Mouse (Mus musculus) embryonic facial prominence, embryonic 12.5 days (tissue): ENCODE measurements around the gene Adarb1. TPM values are rescaled to one million over a fixed set of nuclear protein-coding genes. Genes with fewer than 3 reads are reported as not detected.

ENCODE experiments used
- ATAC-seq: fragments of 200-750 bp; cut with Nextera tagmentation; 2 replicates; pipeline ENCODE4 v1.8.0; 2017; ENCODE audit not compliant: insufficient number of reproducible peaks, insufficient read depth, low FRiP score, low TSS enrichment
- H3K27ac ChIP-seq: fragments of 300-500 bp; sonication (generic); 2 replicates; pipeline ENCODE4 v1.5.1; 2016; ENCODE audit warnings: mild to moderate bottlenecking
- H3K27me3 ChIP-seq: fragments of 300-500 bp; sonication (generic); 2 replicates; pipeline ENCODE4 v1.6.1; 2016; ENCODE audit warnings: mild to moderate bottlenecking, moderate library complexity
- H3K36me3 ChIP-seq: fragments of 300-500 bp; sonication (generic); 2 replicates; pipeline ENCODE4 v1.6.1; 2016; ENCODE audit warnings: mild to moderate bottlenecking
- H3K4me1 ChIP-seq: fragments of 300-500 bp; sonication (generic); 2 replicates; pipeline ENCODE4 v1.6.1; 2016
- H3K4me2 ChIP-seq: fragments of 300-500 bp; sonication (generic); replicated peaks from 2 replicates; pipeline ENCODE4 v1.6.1; 2016; ENCODE audit warnings: mild to moderate bottlenecking, moderate library complexity
- H3K4me3 ChIP-seq: fragments of 300-500 bp; sonication (generic); 2 replicates; pipeline ENCODE4 v1.5.1; 2016; ENCODE audit warnings: mild to moderate bottlenecking
- H3K9ac ChIP-seq: fragments of 300-500 bp; sonication (generic); 2 replicates; pipeline ENCODE4 v1.6.1; 2016; ENCODE audit warnings: mild to moderate bottlenecking, moderate library complexity
- H3K9me3 ChIP-seq: fragments of 300-500 bp; sonication (generic); 2 replicates; pipeline ENCODE4 v1.6.1; 2016; ENCODE audit warnings: mild to moderate bottlenecking, moderate library complexity
- WGBS: fragments of 180-500 bp; shearing (Covaris S2); methylation state at CpG from one replicate; pipeline ENCODE4 v1.1.7; 2016; 5-methylcytosine and 5-hydroxymethylcytosine counted together
- polyA plus RNA-seq: library from polyadenylated mRNA; unstranded; fragments of >200 nt; fragmentation: Nextera tagmentation; extraction: Ambion mirVana; gene quantifications from 2 replicates; pipeline ENCODE4 v1.2.1, GENCODE M21; 2016

Gene Adarb1
- polyA plus RNA-seq, 1 experiment from 2014 or later = 6.6 TPM

DNA sequence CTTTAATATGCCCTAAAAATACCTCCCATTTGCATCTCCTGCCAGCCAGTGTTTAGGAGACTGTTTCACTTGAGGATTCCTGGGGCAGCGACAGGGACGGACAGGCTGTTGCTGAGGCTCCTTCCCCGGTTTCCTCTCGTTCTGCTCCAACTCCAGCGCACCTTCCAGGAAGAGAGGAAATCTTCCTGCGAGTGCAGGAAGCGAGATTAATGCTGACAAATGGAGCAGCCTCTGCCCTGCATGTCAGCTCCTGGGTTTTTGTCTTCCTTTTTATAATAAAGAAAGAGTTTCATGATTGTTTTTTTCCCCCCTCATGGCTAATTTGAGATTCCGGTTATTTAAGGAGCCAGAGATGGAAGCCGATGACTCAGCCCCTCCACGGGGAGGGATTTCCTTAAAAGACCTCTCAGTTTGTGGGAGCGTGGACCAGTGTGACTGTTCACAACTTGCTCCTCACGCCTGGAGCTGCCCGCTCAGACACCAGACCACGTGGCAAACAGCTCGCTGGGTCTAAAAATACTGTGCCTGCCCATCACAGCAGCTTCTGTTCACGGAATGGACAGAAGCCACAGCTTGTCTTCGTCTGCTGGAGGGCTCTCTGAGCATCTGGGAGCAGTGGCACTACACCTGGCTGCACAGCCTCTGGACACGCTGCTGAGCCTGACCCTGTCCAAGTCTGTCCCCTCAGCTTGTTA is 16.5 kb upstream of the Adarb1 start:
- no peak overlapping the region for H3K9ac ChIP-seq
- no peaks in the 10 kb centered on the region for H3K9me3 ChIP-seq
- H3K27ac ChIP-seq = no peak overlapping the region
- H3K36me3 ChIP-seq = no peaks in the 10 kb centered on the region
- H3K27me3 ChIP-seq = no peaks in the 10 kb centered on the region
- WGBS = 58% methylated on average over 18 of the region's 18 CpGs
- H3K4me2 ChIP-seq = 0 out of 2 replicates have a peak overlapping the region, but pooled peaks have one; percentile 14
- ATAC-seq = no peak
- no peaks in the 10 kb centered on the region; the same call in 1 of the 2 replicates for H3K4me1 ChIP-seq
- no peak overlapping the region for H3K4me3 ChIP-seq

DNA sequence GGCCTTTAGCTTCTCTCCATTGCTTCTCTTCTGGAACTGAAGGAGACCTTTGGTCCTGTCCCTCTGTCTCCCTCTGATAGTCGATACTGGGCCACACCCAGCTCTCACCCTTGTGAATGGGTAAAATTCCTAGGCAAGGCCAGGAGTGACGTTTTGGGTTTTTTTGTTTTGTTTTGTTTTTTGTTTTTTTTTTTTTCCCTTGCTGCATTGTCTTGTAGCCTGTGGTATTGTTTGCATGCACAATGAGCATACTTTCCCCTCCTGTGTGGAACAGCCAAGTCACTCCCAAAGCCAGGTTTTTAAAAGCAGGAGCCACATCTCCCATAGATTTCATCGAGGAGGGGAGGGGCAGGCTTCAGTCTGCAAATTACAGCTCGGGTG is 16.0 kb upstream of the Adarb1 start:
- no peak overlapping the region for H3K4me3 ChIP-seq
- H3K4me2 ChIP-seq = 0 out of 2 replicates have a peak overlapping the region, but pooled peaks have one; percentile 14
- H3K4me1 ChIP-seq = no peaks in the 10 kb centered on the region; the same call in 1 of the 2 replicates
- no peak overlapping the region for H3K9ac ChIP-seq
- H3K9me3 ChIP-seq = no peaks in the 10 kb centered on the region
- H3K27me3 ChIP-seq = no peaks in the 10 kb centered on the region
- 61% methylated on average over 4 of the region's 4 CpGs for WGBS
- H3K36me3 ChIP-seq = no peaks in the 10 kb centered on the region
- no peak for ATAC-seq
- no peak overlapping the region for H3K27ac ChIP-seq

DNA sequence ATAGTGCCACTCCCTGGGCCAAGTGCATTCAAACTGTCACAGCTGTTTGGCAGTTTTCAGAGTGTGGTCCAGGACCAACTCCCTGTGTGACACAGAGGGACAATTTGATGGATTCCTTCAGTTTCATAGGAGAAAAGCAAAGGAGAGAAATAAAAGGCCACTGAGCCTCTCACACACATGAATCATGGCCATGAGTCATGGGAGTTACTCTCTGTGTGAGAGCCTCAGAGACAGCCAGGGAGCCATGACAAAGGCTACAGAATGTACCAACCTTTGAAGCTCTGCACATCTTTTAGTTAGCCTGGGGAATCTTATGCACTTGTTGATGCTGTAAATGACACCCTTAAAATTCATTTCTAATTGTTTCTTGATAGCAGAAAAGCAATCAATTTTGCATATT is 12.7 kb upstream of the Adarb1 start:
- H3K4me1 ChIP-seq = no peaks in the 10 kb centered on the region; the same call in 1 of the 2 replicates

DNA sequence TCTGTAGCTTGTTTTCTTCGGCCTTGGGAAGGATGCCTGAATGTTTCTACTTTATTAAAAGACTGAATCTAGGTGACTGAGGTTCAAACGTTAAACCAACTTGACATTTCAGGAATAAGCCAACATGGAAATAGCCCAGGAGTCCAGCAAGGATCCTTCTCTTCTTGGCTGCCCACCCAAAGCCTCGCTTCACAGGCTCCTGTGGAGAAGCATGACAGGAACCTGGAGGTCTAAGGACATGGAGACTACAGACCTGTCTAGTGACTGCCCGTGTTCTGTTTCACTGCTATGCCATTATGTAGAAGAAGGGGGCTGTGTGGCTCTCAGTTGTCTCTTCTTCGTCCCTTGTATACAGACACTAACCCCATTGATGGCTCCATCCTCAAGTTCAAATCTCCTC is 11.9 kb upstream of the Adarb1 start:
- Histone ChIP-seq H3K4me1 (no peaks in the 10 kb centered on the region), H3K4me2 (no peak overlapping the region), H3K4me3 (no peak overlapping the region), H3K9me3 (no peaks in the 10 kb centered on the region), H3K27ac (no peak overlapping the region), H3K9ac (no peak overlapping the region), H3K27me3 (no peaks in the 10 kb centered on the region), H3K36me3 (no peaks in the 10 kb centered on the region)
- WGBS = 86% methylated on average over 5 of the region's 5 CpGs
- ATAC-seq = no peak

More for the DNA sequence above, 12.7 kb upstream of the Adarb1 start:
- ATAC-seq = no peak
- H3K4me2 ChIP-seq = no peak overlapping the region
- H3K4me3 ChIP-seq = no peak overlapping the region
- H3K36me3 ChIP-seq = no peaks in the 10 kb centered on the region
- no peaks in the 10 kb centered on the region for H3K27me3 ChIP-seq
- no peak overlapping the region for H3K27ac ChIP-seq
- H3K9me3 ChIP-seq = no peaks in the 10 kb centered on the region
- no peak overlapping the region for H3K9ac ChIP-seq

DNA sequence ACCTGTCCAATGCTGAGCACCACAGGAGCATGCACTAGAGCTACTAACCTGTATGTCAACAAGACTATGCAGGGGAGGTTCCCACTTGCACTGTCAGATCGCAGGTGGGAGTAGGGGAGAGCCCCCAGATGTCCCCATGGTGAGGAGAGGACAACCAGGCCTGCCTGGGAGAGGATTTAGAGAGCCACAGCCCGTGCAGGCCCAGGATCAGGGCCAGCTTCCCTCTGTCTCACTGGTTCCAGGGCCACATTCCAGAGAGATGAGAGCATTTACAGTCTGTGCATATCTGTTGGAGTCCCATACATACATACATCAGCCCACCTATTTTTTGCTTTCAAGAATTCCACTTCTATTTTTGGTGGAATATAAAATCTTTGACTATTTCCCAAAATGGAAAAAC is 9.5 kb upstream of the Adarb1 start:
- ATAC-seq = no peak
- Histone ChIP-seq H3K27me3 (no peaks in the 10 kb centered on the region), H3K4me1 (no peaks in the 10 kb centered on the region), H3K4me2 (no peak overlapping the region), H3K4me3 (no peak overlapping the region), H3K27ac (no peak overlapping the region), H3K36me3 (no peaks in the 10 kb centered on the region), H3K9ac (no peak overlapping the region), H3K9me3 (no peaks in the 10 kb centered on the region)
- WGBS = 52% methylated on average over 2 of the region's 2 CpGs

DNA sequence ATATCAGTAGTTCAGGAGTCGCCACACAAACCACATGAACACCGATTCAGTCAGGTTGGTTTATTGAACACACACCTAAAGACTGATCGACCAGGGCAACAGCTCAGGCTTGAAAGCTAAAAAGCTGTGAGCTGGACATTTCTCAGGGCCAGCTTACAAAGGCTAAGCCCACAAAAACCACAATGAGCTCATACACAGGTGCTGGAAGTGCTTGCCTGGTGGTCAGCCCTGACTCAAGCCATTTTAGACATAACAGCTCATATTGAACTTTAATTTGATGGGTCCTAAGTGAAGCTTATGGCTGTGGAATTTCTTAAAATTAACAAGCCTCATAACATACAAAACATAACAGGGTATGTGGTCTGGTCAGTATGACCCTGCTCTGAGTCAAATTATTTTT is 2.1 kb upstream of the Adarb1 start:
- Histone ChIP-seq H3K9me3 (no peaks in the 10 kb centered on the region), H3K27ac (no peak overlapping the region), H3K4me1 (peaks cover 12% of the 10 kb centered on the region), H3K27me3 (peaks cover 18% of the 10 kb centered on the region), H3K4me2 (no peak overlapping the region), H3K36me3 (no peaks in the 10 kb centered on the region), H3K4me3 (no peak overlapping the region), H3K9ac (no peak overlapping the region)
- WGBS = 95% methylated on average over 3 of the region's 3 CpGs
- ATAC-seq = no peak

DNA sequence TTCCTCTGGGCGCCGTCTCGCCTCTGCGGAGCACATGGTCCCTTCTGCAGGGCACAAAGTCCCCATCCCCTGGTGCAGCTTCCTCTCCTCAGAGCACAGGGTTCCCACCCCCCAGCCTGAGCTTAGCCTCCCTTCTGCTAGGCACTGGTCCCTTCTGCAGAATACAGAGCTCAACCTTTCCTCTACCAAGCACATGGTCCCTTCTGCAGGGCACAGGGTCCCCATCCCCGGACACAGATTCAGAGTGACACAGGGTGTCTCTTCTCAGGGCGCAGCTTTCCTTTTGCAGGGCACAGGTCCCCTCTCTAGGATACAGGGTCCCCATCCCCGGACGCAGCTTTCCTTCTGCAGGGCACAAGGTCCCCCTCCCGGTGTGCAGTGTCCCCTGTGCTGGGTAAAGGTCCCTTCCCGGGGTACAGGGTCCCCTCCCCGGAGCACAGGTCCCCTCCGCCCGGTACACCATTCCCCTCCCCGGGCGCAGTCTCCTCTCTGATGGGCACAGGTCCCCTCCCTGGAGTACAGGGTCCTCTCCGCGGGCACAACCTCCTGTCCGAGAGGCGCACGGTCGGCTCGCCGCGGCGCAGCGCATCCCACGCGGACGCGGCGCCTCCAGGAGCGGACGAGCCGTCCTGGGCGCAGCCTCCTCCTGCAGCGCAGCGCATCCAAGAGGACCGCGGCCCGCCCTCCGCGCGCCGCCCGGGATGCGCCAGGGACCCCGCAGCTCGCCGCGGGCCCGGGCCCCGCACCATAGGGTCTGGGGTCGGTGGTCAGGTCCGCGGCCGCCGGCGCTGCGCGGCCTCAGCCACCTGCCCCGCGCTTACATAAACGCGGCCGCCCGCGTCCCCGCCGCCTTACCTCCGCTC is 599 bp downstream of the Adarb1 start:
- no peak overlapping the region for H3K27ac ChIP-seq
- WGBS = 1% methylated on average over 70 of the region's 70 CpGs
- peak; percentile 67 for ATAC-seq

DNA sequence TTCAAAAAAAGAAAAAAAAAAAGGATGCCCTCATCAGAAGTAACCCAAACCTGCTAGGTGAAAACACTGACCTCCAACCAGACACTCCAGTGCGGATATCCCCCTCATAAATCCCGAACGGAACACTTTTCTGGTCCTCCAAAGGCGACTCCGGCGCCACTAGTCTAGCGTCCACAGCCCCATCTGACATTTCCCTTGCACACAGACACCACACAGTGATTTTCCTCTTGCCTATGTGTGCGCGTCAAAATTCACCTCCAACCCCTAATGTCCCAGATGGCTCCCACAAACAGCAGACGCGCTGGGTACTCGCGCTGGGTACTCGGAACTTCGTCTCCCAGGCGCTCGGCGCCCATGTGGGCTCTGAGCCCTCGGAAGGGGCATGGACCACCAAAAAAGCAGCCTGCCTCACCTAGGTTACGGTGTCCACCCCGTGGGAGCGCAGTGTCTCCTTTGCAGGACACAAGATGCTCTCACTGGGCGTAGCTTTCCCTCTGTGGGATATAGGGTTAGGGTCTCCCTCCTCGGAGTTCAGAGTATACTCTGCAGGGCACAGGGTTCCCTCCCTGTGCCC is 1.3 kb downstream of the Adarb1 start:
- Histone ChIP-seq H3K9me3 (no peaks in the 10 kb centered on the region), H3K36me3 (no peaks in the 10 kb centered on the region), H3K9ac (peak overlapping the region; percentile 63; the same call in 1 of the 2 replicates), H3K4me3 (peak overlapping the region; percentile 72), H3K27ac (no peak overlapping the region), H3K27me3 (peaks cover 18% of the 10 kb centered on the region), H3K4me1 (peaks cover 12% of the 10 kb centered on the region), H3K4me2 (peak overlapping the region; percentile 92)
- 6% methylated on average over 24 of the region's 24 CpGs for WGBS
- no peak; the same call in 1 of the 2 replicates for ATAC-seq

More for the DNA sequence above, 599 bp downstream of the Adarb1 start:
- Histone ChIP-seq H3K9ac (peak overlapping the region; percentile 63), H3K4me1 (peaks cover 12% of the 10 kb centered on the region), H3K27me3 (peaks cover 18% of the 10 kb centered on the region), H3K36me3 (no peaks in the 10 kb centered on the region), H3K4me3 (peak overlapping the region; percentile 72), H3K4me2 (peak overlapping the region; percentile 92), H3K9me3 (no peaks in the 10 kb centered on the region)

DNA sequence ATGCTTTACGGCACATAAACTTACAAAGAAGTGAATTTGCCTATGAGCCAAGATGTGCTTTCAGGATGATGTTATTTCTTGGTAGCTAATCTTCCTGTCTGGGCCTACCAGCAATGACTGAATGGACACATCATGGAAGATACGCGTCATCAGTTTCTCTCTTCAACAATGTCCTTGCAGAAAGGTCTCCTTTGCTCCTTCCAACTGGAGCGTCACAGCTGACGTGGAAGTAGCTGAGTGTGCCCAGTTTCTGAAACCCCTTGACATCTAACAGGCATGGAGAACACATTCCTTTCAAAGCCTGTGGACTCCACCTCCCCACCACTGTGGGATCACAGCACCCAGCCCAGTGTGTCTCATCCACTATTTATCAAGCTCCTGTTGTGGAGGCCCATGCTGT is 2.2 kb downstream of the Adarb1 start:
- H3K27ac ChIP-seq = no peak overlapping the region
- H3K27me3 ChIP-seq = peaks cover 18% of the 10 kb centered on the region
- no peaks in the 10 kb centered on the region for H3K9me3 ChIP-seq
- no peak for ATAC-seq
- H3K9ac ChIP-seq = no peak overlapping the region
- WGBS = 84% methylated on average over 5 of the region's 5 CpGs
- H3K4me2 ChIP-seq = no peak overlapping the region
- no peak overlapping the region for H3K4me3 ChIP-seq
- H3K4me1 ChIP-seq = peaks cover 12% of the 10 kb centered on the region
- no peaks in the 10 kb centered on the region for H3K36me3 ChIP-seq

DNA sequence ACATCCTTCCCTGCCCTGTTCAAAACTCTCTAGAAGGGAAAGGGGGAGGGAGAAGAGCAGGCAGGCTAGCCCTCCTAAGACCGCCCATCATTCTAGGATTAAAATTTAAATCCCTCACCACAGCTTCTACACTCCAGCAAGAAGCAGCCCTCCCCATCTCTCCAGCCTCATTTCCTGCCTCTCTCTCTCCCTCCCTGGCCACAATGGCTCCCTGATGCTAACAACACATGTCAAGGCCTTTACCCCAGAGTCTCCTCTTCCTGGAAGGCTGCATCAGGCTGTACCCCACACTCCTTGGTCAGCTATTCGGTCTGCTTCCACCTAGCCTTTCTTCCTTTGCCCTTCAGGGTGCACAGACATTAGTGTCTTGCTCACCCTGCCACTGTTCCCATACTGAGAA is 4.3 kb downstream of the Adarb1 start:
- 51% methylated on average over 2 of the region's 2 CpGs for WGBS
- H3K4me2 ChIP-seq = no peak overlapping the region
- no peak for ATAC-seq
- no peaks in the 10 kb centered on the region for H3K9me3 ChIP-seq
- H3K27ac ChIP-seq = no peak overlapping the region
- peaks cover 18% of the 10 kb centered on the region for H3K27me3 ChIP-seq
- H3K4me1 ChIP-seq = peaks cover 12% of the 10 kb centered on the region
- H3K9ac ChIP-seq = no peak overlapping the region
- no peaks in the 10 kb centered on the region for H3K36me3 ChIP-seq
- H3K4me3 ChIP-seq = no peak overlapping the region

DNA sequence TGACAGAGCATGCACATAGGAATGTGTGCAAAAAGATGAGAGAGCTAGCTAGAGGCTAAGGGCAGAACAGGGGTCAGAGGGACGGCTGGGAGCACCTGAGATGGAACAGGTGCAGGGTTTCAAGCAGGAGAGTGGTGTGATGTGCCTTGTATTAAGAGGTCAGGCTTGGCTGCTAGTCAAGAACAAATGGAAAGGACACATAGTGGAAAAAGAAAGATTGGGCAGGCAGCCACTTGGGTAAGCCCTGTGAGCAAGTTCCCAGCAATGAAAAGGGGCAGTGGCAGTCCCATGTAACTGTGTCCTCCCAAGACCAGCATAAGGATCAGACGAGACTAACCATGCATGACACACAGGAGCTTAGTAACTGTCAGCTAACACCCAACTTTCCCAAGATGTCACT is 8.9 kb downstream of the Adarb1 start:
- Histone ChIP-seq H3K9me3 (no peaks in the 10 kb centered on the region), H3K4me3 (no peak overlapping the region), H3K36me3 (no peaks in the 10 kb centered on the region), H3K4me1 (no peaks in the 10 kb centered on the region), H3K9ac (no peak overlapping the region), H3K27ac (no peak overlapping the region), H3K27me3 (no peaks in the 10 kb centered on the region), H3K4me2 (no peak overlapping the region)
- WGBS = 53% methylated on average over 2 of the region's 2 CpGs
- no peak for ATAC-seq

DNA sequence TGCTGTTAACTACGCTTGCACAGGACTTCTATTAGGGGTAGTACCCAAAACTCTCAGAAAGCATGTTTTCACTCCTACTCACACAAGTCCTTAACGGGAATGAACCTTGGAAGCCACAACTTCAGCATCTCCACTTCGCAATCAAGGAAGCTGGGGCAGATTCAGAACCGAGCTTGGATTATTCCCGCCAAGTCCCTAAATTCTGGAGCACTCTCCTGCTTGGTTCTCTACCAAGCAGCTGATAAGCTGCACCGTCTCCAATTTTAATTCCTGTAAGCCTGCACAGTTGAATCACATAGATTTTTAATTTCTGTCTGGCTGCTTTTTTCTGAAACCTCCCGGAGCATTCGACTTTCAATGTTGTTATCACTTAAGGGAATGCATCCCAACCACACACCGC is 9.8 kb downstream of the Adarb1 start:
- Histone ChIP-seq H3K27me3 (no peaks in the 10 kb centered on the region), H3K4me2 (no peak overlapping the region), H3K36me3 (no peaks in the 10 kb centered on the region), H3K9me3 (no peaks in the 10 kb centered on the region), H3K9ac (no peak overlapping the region), H3K4me1 (no peaks in the 10 kb centered on the region), H3K4me3 (no peak overlapping the region), H3K27ac (no peak overlapping the region)
- WGBS = 83% methylated on average over 9 of the region's 9 CpGs
- no peak for ATAC-seq
